Mouse (Mus musculus) neural tube, embryonic 14.5 days (tissue): ENCODE results near the gene Slc9a3r1. TPM values are rescaled to one million over a fixed set of nuclear protein-coding genes. Genes with fewer than 3 reads are reported as not detected.

Experiments used
- ATAC-seq: fragments of 200-750 bp; cut with Nextera tagmentation; 2 replicates; pipeline ENCODE4 v1.8.0; 2017; ENCODE audit warnings: low read depth, mild to moderate bottlenecking, moderate TSS enrichment, moderate library complexity
- H3K27ac ChIP-seq: fragments of 300-500 bp; sonication (generic); 2 replicates; pipeline ENCODE4 v1.5.1; 2014; ENCODE audit warnings: low read depth, mild to moderate bottlenecking, control low read depth, low read length, moderate library complexity, mixed read lengths
- H3K27me3 ChIP-seq: fragments of 300-500 bp; sonication (generic); 2 replicates; pipeline ENCODE4 v1.6.1; 2014; ENCODE audit warnings: low read length; ENCODE audit not compliant: control insufficient read depth, insufficient read depth
- H3K36me3 ChIP-seq: fragments of 300-500 bp; sonication (generic); 2 replicates; pipeline ENCODE4 v1.6.1; 2014; ENCODE audit warnings: low read length, mixed read lengths; ENCODE audit not compliant: control insufficient read depth, insufficient read depth
- H3K4me1 ChIP-seq: fragments of 300-500 bp; sonication (generic); 2 replicates; pipeline ENCODE4 v1.6.1; 2014; ENCODE audit warnings: low read length; ENCODE audit not compliant: control insufficient read depth, insufficient read depth
- H3K4me2 ChIP-seq: fragments of 300-500 bp; sonication (generic); 2 replicates; pipeline ENCODE4 v1.6.1; 2014; ENCODE audit warnings: mild to moderate bottlenecking, low read depth, low read length, control low read depth
- H3K4me3 ChIP-seq: fragments of 300-500 bp; sonication (generic); 2 replicates; pipeline ENCODE4 v1.5.1; 2014; ENCODE audit warnings: low read depth, low read length, control low read depth, mixed read lengths
- H3K9ac ChIP-seq: fragments of 300-500 bp; sonication (generic); replicated peaks from 2 replicates; pipeline ENCODE4 v1.6.1; 2014; ENCODE audit warnings: low read depth, mild to moderate bottlenecking, control low read depth, low read length, mixed read lengths
- H3K9me3 ChIP-seq: fragments of 300-500 bp; sonication (generic); 2 replicates; pipeline ENCODE4 v1.6.1; 2016; ENCODE audit warnings: low read length; ENCODE audit not compliant: control insufficient read depth
- WGBS: fragments of 180-500 bp; shearing (Covaris S2); extraction: QIAGEN DNeasy Blood & Tissue Kit; methylation state at CpG from one replicate; pipeline ENCODE4 v1.1.7; 2014; 5-methylcytosine and 5-hydroxymethylcytosine counted together
- polyA plus RNA-seq: library from polyadenylated mRNA; unstranded; fragments of >200 nt; fragmentation: Nextera tagmentation; extraction: Ambion mirVana; gene quantifications from 2 replicates; pipeline ENCODE4 v1.2.1, GENCODE M21; 2014

The Slc9a3r1 gene
- polyA plus RNA-seq, 1 experiment from 2014 or later: 42.3 TPM

DNA sequence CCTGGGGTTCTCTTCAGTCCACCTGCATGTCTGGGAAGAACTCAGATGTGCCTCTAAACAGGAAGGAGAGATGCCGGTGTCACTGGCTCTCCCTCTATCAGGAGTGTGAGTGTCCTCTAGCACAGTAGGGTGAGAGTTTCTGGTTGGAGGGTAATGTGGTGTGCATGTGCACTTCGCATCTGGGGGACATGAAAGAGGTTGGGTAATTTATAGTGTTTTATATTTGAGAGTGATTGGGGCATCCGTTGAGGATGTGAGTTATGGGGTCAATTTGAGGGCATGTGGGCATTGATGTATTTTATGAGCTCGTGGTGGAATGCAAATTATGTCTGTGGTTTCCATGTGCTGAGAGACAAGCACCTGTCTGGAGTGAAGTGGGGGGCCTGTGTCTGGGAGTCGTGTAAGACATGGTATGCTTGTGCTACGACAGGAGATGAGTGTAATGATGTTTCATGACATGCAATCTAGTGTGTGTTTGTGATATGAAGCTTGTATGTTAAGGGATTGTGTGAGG is 12.3 kb upstream of the Slc9a3r1 start:
- Histone ChIP-seq H3K4me2 (no peak overlapping the region), H3K27me3 (peaks cover 14% of the 10 kb centered on the region), H3K9me3 (no peaks in the 10 kb centered on the region), H3K4me3 (no peak overlapping the region), H3K27ac (no peak overlapping the region), H3K36me3 (no peaks in the 10 kb centered on the region), H3K4me1 (peaks cover 11% of the 10 kb centered on the region; the same call in 1 of the 2 replicates), H3K9ac (no peak overlapping the region)
- 47% methylated on average over 6 of the region's 6 CpGs for WGBS
- no peak for ATAC-seq

DNA sequence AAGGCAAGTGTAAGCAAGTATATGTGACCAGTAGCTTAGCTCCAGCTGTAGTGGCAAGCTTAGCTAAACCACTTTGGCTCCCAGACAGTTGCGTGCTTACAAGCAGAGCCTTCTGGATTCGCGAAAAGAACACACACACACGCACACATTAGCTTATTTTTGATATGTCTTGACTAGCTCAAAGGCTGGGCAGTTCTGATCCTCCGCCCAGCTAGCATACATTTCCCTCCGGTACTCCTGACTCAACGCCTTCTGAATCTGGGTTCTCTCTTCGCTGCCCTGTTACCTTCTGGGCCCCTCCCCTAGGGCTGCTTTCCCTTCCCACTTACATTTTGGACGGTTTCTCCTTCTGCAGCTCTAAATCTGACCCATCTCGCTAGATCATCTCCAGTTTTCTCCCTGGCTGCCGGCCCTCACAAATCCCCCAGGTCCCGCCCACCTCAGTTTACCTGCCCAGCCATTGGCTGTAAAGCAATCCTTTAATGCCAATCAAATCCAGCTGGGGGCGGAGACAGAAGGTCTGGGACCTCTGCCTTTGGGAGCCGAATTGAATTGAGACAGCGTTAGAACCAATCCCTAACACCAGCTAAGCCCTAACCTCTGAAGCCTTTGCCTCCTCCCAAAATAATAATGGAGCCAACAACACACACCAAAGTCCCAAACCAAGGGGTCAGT is 11.2 kb upstream of the Slc9a3r1 start:
- Histone ChIP-seq H3K4me1 (peaks cover 11% of the 10 kb centered on the region; the same call in 1 of the 2 replicates), H3K27ac (no peak overlapping the region), H3K36me3 (no peaks in the 10 kb centered on the region), H3K4me3 (peak overlapping the region; percentile 14), H3K9me3 (no peaks in the 10 kb centered on the region), H3K9ac (peak overlapping the region; percentile 8; the same call in 1 of the 2 replicates), H3K4me2 (peak overlapping the region; percentile 44), H3K27me3 (peaks cover 14% of the 10 kb centered on the region)
- peak; percentile 75 for ATAC-seq
- WGBS: 7% methylated on average over 15 of the region's 15 CpGs

DNA sequence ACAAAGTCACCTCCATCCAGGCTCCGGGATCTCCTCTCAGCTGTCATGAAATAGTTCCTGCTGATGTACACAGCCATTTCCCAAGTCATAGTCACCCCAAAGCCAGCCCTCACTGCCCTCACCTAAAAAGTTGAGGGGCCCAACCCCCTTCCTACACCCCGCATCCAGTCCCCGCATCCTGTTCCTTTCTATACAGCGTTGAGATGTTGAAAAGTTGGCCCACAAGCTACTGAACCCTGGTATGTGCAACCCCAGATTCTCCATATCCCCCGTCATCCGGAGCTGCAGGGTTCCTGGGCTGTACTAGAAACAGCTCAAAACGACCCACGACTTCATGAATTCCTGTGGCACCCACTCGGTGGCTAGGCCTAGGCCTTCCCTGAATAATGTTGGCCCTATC is 10.1 kb upstream of the Slc9a3r1 start:
- H3K9me3 ChIP-seq: no peaks in the 10 kb centered on the region
- H3K4me2 ChIP-seq: no peak overlapping the region
- peaks cover 11% of the 10 kb centered on the region; the same call in 1 of the 2 replicates for H3K4me1 ChIP-seq
- no peaks in the 10 kb centered on the region for H3K36me3 ChIP-seq
- H3K27ac ChIP-seq: no peak overlapping the region
- H3K4me3 ChIP-seq: no peak overlapping the region
- peaks cover 14% of the 10 kb centered on the region for H3K27me3 ChIP-seq
- ATAC-seq: no peak
- no peak overlapping the region for H3K9ac ChIP-seq
- 85% methylated on average over 9 of the region's 9 CpGs for WGBS

DNA sequence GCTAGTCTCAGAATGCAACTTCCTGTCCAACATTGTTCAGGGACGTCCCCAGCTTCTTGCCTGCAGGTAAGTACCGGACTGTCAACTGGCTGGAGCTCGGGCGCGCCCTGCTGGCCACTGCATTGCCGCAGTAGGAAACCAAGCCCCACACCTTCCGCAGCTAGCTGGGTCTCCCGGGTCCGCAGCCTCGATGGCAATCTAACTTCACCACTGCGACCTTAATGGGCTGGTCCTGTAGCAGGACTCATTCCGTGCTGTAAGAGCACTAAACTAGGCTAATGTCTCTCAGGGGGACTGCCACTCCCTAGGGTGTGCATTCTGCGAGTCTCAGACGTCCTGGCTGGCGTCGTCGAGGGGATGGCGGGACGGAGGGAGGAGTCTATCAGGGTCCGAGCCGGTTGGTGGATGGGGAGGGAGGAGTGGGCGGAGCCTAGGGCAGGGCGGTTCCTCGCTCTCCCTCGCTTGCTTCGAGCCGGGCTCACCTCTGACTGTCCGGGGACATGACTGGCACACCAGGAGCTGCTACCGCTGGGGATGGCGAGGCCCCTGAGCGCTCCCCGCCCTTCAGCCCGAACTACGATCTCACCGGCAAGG is 9.3 kb upstream of the Slc9a3r1 start:
- Histone ChIP-seq H3K36me3 (no peaks in the 10 kb centered on the region), H3K4me1 (peaks cover 11% of the 10 kb centered on the region; the same call in 1 of the 2 replicates), H3K27me3 (peaks cover 14% of the 10 kb centered on the region), H3K4me3 (peak overlapping the region; percentile 9; the same call in 1 of the 2 replicates), H3K4me2 (peak overlapping the region; percentile 17), H3K9me3 (no peaks in the 10 kb centered on the region), H3K9ac (no peak overlapping the region), H3K27ac (no peak overlapping the region)
- 2% methylated on average over 34 of the region's 35 CpGs for WGBS
- peak; percentile 53 for ATAC-seq

DNA sequence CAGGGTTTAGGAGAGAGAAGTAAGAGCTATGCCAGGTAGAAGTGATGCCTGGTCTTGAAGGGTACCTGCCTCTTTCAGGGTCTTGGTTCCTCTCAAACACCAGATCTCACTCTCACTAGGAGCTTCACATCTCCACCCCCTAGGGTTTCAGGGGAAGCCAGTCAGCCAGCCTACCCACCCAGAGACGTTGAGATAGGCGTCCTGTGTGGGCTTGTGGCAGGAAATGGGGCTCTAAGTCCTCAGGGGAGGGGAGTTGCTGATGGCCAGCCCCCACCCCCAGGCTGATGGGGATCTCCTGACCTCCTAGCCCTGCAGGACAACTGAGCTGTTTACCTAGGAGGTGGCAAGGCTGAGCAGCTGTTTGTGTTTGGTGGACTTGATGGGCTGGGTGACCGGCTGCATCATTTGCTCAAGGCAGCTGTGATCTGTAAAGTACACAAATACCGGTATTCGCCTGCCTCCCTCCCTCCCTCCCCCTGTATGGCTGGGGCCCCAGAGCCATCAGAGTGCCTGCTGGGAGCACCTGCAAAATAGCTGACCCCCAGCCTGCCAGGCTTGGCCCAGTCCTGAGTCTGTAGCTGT is 8.0 kb upstream of the Slc9a3r1 start:
- 3% methylated on average over 5 of the region's 5 CpGs for WGBS
- H3K9ac ChIP-seq: no peak overlapping the region
- ATAC-seq: no peak
- no peaks in the 10 kb centered on the region for H3K9me3 ChIP-seq
- H3K27ac ChIP-seq: no peak overlapping the region
- no peak overlapping the region for H3K4me3 ChIP-seq
- peaks cover 14% of the 10 kb centered on the region for H3K27me3 ChIP-seq
- H3K4me2 ChIP-seq: no peak overlapping the region
- H3K36me3 ChIP-seq: no peaks in the 10 kb centered on the region
- peaks cover 11% of the 10 kb centered on the region; the same call in 1 of the 2 replicates for H3K4me1 ChIP-seq

DNA sequence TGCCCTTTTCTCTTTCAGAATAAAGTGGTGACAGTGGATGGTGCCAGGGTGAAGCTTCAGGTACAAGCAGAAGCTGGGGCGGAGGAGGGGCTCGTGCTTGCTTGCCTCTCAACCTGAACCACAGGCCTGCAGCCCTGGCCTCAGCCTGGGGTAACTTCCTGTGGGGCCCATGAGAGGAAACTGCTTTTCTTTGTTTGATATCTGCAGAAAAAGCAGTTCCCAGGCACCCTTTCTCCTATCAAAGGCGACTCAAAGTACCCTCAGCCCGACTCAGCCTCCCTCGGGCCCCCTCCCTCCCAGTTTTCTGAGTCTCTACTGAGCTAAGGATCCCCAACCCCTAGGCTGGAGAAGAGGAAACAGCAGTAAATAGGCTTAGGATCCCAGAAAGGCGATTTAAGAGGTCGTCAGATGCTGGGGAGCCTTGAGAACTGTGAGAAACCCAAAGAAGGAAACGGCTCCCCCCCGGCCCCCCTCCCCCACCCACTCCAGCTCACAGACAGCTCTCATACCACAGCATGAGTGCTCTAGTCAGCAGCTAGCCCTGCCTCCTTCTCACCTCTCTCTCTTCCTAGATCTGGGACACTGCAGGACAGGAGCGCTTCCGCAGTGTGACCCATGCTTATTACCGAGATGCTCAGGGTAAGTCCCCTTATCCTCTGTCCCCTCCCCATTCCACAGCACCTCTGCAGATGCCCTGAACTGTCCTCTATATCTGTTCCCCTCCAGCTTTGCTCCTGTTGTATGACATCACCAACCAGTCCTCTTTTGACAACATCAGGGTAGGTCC is 5.0 kb upstream of the Slc9a3r1 start:
- ATAC-seq: no peak
- H3K9me3 ChIP-seq: no peaks in the 10 kb centered on the region
- no peak overlapping the region for H3K9ac ChIP-seq
- H3K4me3 ChIP-seq: no peak overlapping the region
- H3K36me3 ChIP-seq: no peaks in the 10 kb centered on the region
- H3K4me2 ChIP-seq: no peak overlapping the region
- WGBS: 38% methylated on average over 12 of the region's 12 CpGs
- H3K27ac ChIP-seq: no peak overlapping the region
- H3K4me1 ChIP-seq: peaks cover 6% of the 10 kb centered on the region; the same call in 1 of the 2 replicates
- peaks cover 15% of the 10 kb centered on the region for H3K27me3 ChIP-seq

DNA sequence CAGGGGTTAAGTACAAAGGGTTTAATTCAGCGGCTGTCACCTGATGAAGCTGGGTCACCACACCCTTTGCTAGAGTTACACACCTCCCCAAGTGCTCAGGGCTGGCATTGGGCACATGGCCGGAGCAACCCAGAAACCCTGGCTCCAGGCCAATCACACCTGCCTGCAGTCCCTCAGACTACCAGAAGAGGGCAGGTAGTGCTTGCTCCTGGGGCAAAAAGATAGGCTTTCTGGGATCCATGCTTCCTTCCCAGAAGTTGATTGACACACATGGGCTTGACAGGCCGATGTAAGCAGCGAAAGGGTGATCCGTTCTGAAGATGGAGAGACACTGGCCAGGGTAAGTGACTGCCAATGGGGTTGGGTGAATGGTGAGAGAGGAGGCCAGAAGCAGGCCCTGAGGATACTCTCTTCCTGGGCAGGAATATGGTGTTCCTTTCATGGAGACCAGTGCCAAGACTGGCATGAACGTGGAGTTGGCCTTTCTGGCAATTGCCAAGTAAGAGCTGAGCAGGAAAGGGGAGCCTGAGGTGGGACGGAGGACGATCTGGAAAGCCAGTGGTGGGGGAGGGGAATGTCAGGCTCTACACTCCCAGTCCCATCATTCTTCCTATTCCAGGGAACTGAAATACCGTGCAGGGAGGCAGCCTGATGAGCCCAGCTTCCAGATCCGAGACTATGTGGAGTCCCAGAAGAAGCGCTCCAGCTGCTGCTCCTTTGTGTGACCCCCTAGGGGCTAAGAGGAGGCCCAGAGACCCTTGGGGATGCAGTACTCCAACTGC is 2.9 kb upstream of the Slc9a3r1 start:
- Histone ChIP-seq H3K9ac (no peak overlapping the region), H3K27me3 (peaks cover 11% of the 10 kb centered on the region), H3K4me3 (no peak overlapping the region), H3K36me3 (no peaks in the 10 kb centered on the region), H3K9me3 (no peaks in the 10 kb centered on the region), H3K4me1 (peaks cover 18% of the 10 kb centered on the region), H3K4me2 (no peak overlapping the region), H3K27ac (no peak overlapping the region)
- ATAC-seq: no peak
- 48% methylated on average over 11 of the region's 11 CpGs for WGBS

DNA sequence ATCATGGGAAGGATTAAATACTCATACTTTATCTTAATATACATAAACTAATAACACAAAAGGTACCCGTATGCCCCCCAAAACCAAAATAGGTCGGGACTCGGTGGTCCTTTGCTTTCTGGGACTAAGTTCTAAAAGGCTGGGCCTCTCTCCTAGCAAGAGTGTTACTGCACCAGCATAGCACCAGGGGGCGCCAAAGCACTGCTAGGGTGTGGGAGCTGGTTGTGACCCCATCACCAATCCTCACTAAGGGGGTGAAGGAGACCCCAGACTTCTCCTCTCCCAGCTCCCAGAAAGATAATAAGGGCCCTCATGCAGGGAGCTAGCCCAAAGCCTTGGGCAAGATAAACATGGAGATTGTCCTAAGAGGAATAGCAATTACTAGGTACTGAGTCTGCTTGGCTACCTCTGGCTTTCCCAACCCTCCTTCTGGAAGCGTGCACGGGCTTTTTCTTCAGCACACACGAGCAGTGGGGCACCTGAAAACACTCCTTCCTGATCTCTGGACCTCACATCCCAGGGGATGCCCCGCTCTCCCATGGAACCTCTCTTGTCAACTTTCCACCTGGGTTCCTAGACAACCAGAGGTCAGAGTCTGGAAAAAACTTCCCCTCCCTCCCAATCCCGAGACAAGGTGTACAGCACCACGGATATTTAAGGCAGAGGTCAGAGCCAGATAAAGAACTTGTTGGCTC is 2.1 kb upstream of the Slc9a3r1 start:
- ATAC-seq: no peak
- no peak overlapping the region for H3K9ac ChIP-seq
- H3K27ac ChIP-seq: no peak overlapping the region
- peaks cover 11% of the 10 kb centered on the region for H3K27me3 ChIP-seq
- H3K4me2 ChIP-seq: no peak overlapping the region
- H3K4me1 ChIP-seq: peaks cover 18% of the 10 kb centered on the region
- H3K4me3 ChIP-seq: no peak overlapping the region
- H3K9me3 ChIP-seq: no peaks in the 10 kb centered on the region
- 36% methylated on average over 10 of the region's 10 CpGs for WGBS
- no peaks in the 10 kb centered on the region for H3K36me3 ChIP-seq
